Comparison of ENCODE assay signal across 7 mouse cellular contexts in the genomic region with DNA sequence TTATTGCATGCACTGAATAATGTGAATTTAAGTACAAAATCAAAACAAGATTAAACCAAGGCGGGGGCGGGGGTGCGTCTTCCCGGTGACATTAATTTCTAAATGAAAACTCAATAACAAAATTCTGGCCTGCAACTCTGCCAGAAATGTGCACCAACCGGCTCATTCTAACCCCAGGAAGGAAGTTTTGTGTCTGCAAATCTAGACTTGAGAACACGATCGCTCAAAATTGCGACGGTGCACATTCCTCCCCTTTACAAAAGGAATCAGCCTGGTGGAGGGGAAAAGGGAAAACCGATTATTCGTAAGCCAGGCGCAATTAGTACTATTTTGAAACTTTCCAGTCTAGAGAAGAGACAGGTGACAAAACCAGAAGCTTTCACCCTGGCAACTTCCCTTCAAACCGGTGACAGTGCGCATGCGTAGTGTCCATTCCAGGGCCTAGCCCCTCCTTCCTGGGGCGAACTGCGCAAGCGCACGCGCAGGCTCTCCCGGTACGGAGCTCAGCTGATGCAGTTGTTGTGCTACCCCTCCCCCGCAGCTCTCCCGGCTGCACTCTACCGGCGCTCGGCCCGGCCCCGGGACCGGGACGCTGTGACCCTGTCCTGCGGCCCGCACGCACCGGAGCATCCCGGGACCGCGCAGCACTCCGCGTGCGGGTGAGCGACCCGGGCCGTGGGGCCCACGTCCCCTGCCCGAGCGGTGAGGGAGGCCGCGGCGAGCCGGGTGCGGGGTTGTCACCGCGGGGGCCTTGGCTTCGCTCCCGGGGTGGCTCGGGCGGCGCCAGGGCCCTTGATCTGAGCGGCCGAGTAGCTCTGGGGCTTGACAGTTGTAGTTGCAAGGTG. TPM values are rescaled to one million over a fixed set of nuclear protein-coding genes. Genes with fewer than 3 reads are reported as not detected.
DNase-seq lines count a peak whose midpoint lies in the region; ATAC-seq lines count a peak whose summit lies in the region.

A gene (plus strand): TSS at position 458 of the 845 bp plus-strand sequence.

- no peaks in the 10 kb centered on the region for H3K36me3 ChIP-seq in intestine, embryonic 15.5 days
- H3K36me3 ChIP-seq in midbrain, embryonic 10.5 days = peaks cover 16% of the 10 kb centered on the region

- peak within 1 kb of the TSS; percentile 90 for H3K9ac ChIP-seq in intestine, embryonic 15.5 days

- 3% methylated on average over 61 of the region's 61 CpGs for WGBS in intestine, embryonic 15.5 days
- WGBS in midbrain, embryonic 10.5 days = 3% methylated on average over 61 of the region's 61 CpGs

- intact Hi-C loops in gastrocnemius, postnatal 36 days (cut with DNase I) = no loop called here
- intact Hi-C loops in left cerebral cortex, postnatal 25 days (cut with DNase I) = loop anchor here (5.0 kb wide), 2 partner anchors 322 to 717 kb away; a partner anchor contains a TSS

- H3K4me3 ChIP-seq in intestine, embryonic 15.5 days (replicated peaks) = peak within 1 kb of the TSS; percentile 94
- peak within 1 kb of the TSS; percentile 96 for H3K4me3 ChIP-seq in midbrain, embryonic 10.5 days

- H3K27me3 ChIP-seq in intestine, embryonic 15.5 days (replicated peaks) = no peaks in the 10 kb centered on the region
- H3K27me3 ChIP-seq in midbrain, embryonic 10.5 days (ENCODE audit: low read depth, poor library complexity, severe bottlenecking) = no peaks in the 10 kb centered on the region

- H3K4me2 ChIP-seq in intestine, embryonic 15.5 days (replicated peaks) = peak within 1 kb of the TSS; percentile 61

- DNase-seq in adrenal gland, adult 2 months = peak; percentile 98
- DNase-seq in embryo, embryonic 11.5 days (ENCODE audit: low read depth, low spot score) = peak; percentile 95
- peak; percentile 92 to 96 for DNase-seq in gastrocnemius, postnatal 36 days
- DNase-seq in left cerebral cortex, postnatal 25 days (ENCODE audit: low spot score in 2 of 2) = peak; percentile 94 to 97
- peak; percentile 96 for DNase-seq in midbrain, embryonic 10.5 days (ENCODE audit: low spot score)
- peak; percentile 97 for DNase-seq in right cerebral cortex, postnatal 4 days

- no peaks in the 10 kb centered on the region for H3K4me1 ChIP-seq in intestine, embryonic 15.5 days (replicated peaks)
- peaks cover 10% of the 10 kb centered on the region for H3K4me1 ChIP-seq in midbrain, embryonic 10.5 days

- H3K9me3 ChIP-seq in intestine, embryonic 15.5 days = no peaks in the 10 kb centered on the region
- no peaks in the 10 kb centered on the region for H3K9me3 ChIP-seq in midbrain, embryonic 10.5 days (replicated peaks)

- H3K27ac ChIP-seq in intestine, embryonic 15.5 days = peak within 1 kb of the TSS; percentile 70
- peak within 1 kb of the TSS; percentile 96 for H3K27ac ChIP-seq in midbrain, embryonic 10.5 days (replicated peaks)

- peak; percentile 100 for ATAC-seq in intestine, embryonic 15.5 days

RNA-seq across cellular contexts. Expression of the gene that starts here (rescaled TPM):
- 100 to 1,000 TPM; 145 to 149 TPM for total RNA-seq in adrenal gland, adult 2 months (2021)
- 21.8 and 26.3 TPM in 2 replicates for polyA plus RNA-seq in adrenal gland, adult 2 months (2012; rRNA removed)
- 10 to 100 TPM; 47.1 to 61.6 TPM for total RNA-seq in gastrocnemius, postnatal 36 days (2021)
- polyA plus RNA-seq in intestine, embryonic 15.5 days (2015; fragmentation: Nextera tagmentation; extraction: Ambion mirVana) = 27.0 and 34.8 TPM in 2 replicates
- total RNA-seq in left cerebral cortex, postnatal 25 days (2021) = 100 to 1,000 TPM; 148 to 160 TPM
- 19.2 and 24.5 TPM in 2 replicates for polyA plus RNA-seq in midbrain, embryonic 10.5 days (2016; fragmentation: Nextera tagmentation; extraction: Ambion mirVana)

Comparison
In these comparisons a context has a peak if more than half of its experiments do, and no peak if none do; other contexts are left out.
1. Peak in every context shown above with its lines: DNase-seq, ATAC-seq, H3K4me3 ChIP-seq and H3K27ac ChIP-seq.